Mouse (Mus musculus) small intestine, adult 2 months (tissue): Measurements from ENCODE around the gene Cd47. TPM values are rescaled to one million over a fixed set of nuclear protein-coding genes. Genes with fewer than 3 reads are reported as not detected.
A peak's percentile ranks its signal among the peaks of the same experiment; 100 is the strongest.

Experiments used
- H3K27ac ChIP-seq: fragments of 200-500 bp; 2 replicates; pipeline ENCODE4 v1.5.1; 2012; ENCODE audit warnings: low read depth, low read length, control low read depth, inconsistent platforms; ENCODE audit not compliant: insufficient read depth
- H3K27me3 ChIP-seq: fragments of 200-500 bp; 2 replicates; pipeline ENCODE4 v1.6.1; 2012; ENCODE audit warnings: mild to moderate bottlenecking, moderate library complexity, low read length, inconsistent platforms; ENCODE audit not compliant: control insufficient read depth, insufficient read depth
- H3K36me3 ChIP-seq: fragments of 200-500 bp; 2 replicates; pipeline ENCODE4 v1.6.1; 2012; ENCODE audit warnings: mild to moderate bottlenecking, low read length, control low read depth, inconsistent platforms; ENCODE audit not compliant: control insufficient read depth, insufficient read depth
- H3K4me1 ChIP-seq: fragments of 200-500 bp; 2 replicates; pipeline ENCODE4 v1.6.1; 2012; ENCODE audit warnings: low read length, inconsistent platforms, mixed read lengths; ENCODE audit not compliant: control insufficient read depth, insufficient read depth, insufficient read length
- H3K4me3 ChIP-seq: fragments of 200-500 bp; 2 replicates; pipeline ENCODE4 v1.5.1; 2012; ENCODE audit warnings: low read depth, mild to moderate bottlenecking, control low read depth, inconsistent platforms, low read length, moderate library complexity
- CTCF ChIP-seq: fragments of 200-500 bp; IDR thresholded peaks from 2 replicates; pipeline ENCODE4 v1.5.1; 2012; ENCODE audit warnings: low read depth, mild to moderate bottlenecking, control low read depth, inconsistent platforms, low read length, moderate library complexity, mixed read lengths; ENCODE audit not compliant: insufficient replicate concordance, insufficient read length; ENCODE audit errors: extremely low read depth
- POLR2A ChIP-seq: fragments of 200-500 bp; IDR thresholded peaks from 2 replicates; pipeline ENCODE4 v1.6.1; 2012; ENCODE audit warnings: low read depth, mild to moderate bottlenecking, control low read depth, inconsistent platforms, low read length, moderate library complexity
- WGBS: fragments of 180-500 bp; shearing (Covaris S2); methylation state at CpG from one replicate; pipeline ENCODE4 v1.1.7; 2018; 5-methylcytosine and 5-hydroxymethylcytosine counted together
- polyA plus RNA-seq: library from polyadenylated mRNA; depleted of rRNA; stranded (reverse); fragments of >200 nt; gene quantifications from 2 replicates; pipeline ENCODE4 v1.2.3, GENCODE M21; 2012; rRNA removed

Gene Cd47
- polyA plus RNA-seq, 1 experiment, result 56.8 TPM

DNA sequence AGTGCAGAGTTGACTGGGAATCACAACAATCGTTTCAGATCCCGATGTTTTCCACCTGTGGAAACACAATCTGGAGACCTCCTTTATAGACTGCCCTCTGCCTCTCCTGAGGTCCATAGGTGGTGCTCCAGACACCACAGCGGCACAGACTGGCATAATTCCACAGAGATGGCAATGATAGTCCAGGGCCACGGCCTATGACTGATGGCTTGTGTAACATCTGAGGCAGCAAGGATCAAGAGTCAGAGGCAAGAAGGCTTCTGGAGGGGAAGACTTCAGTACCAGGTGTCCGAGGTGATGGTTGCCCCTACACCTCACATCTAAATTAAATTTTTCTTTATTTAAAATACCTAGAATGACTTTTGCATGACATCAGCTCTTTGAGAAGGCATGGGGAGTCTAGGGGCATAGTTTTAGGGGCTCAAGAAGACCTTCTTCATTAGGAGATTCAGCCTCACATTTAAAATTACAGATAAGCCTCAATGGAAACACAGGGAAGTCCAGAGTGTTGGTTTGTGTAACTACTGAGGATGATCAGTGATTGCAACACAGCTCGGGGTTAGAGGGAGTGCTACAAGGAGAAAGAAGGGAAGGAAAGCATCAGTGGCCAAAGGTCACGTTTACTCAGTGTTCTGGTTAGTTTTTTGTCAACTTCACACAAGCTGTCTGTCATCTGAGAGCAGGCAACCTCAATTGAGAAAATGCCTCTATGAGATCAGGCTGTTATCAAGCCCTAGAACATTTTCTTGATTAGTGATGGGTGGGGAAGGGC is 156.4 kb downstream of the Cd47 start:
- H3K36me3 ChIP-seq, result no peaks in the 10 kb centered on the region
- H3K27ac ChIP-seq, result no peak overlapping the region
- H3K4me1 ChIP-seq, result no peaks in the 10 kb centered on the region
- H3K4me3 ChIP-seq, result no peak overlapping the region
- no peaks in the 10 kb centered on the region for H3K27me3 ChIP-seq
- TF ChIP-seq POLR2A (no peak), CTCF (no peak)
- 75% methylated on average over 7 of the region's 7 CpGs for WGBS

DNA sequence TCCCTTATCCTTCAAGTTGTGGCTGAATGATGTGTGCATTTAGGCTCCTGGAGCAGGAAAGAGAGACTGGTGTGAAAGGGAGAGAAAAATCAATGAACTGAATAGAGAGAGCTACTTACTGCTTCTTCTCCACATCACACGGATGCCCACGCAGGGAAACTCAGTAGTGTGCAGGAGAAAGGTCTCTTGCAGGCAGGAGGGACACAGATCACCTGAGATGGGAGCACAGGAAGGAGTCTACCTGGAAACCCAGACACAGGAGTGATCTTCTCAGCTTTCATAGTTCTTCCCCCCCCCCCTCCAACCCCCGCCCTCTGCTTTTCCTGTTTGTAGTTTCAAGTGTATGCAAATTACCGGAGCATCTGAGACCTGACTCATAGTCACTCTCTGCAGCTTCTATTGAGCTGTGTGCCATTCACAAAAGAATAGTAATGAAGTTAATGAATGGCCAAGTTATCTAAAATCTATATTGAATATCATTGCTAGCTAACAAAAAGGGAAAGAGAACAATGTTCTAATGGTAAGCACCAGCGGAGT is 158.6 kb downstream of the Cd47 start:
- H3K27me3 ChIP-seq, result no peaks in the 10 kb centered on the region
- H3K27ac ChIP-seq, result no peak overlapping the region
- no peaks in the 10 kb centered on the region for H3K36me3 ChIP-seq
- H3K4me1 ChIP-seq, result no peaks in the 10 kb centered on the region
- TF ChIP-seq CTCF, result no peak
- TF ChIP-seq POLR2A, result no peak
- no peak overlapping the region for H3K4me3 ChIP-seq
- WGBS, result 61% methylated on average over 5 of the region's 5 CpGs

DNA sequence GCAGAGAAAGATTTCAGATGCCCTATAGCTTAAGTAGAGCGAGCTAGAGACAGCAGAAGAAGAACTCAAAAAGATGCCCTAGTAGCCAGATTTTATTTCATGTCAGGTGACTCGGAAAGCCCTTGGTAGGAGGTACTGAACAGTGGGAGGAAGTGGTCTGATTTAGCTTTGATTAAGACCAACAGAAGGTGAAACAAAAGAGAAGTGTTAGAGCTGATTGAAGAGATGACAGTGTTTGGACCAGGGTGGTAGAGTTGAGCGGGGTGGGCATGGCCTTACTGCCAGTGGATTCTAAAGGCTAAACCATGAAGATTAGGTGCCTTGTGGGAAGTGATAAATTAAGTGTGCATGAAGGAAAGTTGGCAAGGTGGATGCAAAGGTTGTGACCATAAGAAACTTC is 162.0 kb downstream of the Cd47 start:
- H3K36me3 ChIP-seq, result no peaks in the 10 kb centered on the region
- H3K4me1 ChIP-seq, result peaks cover 22% of the 10 kb centered on the region
- no peak overlapping the region for H3K4me3 ChIP-seq
- 86% methylated on average over 3 of the region's 3 CpGs for WGBS
- no peak for TF ChIP-seq POLR2A
- no peak for TF ChIP-seq CTCF
- no peaks in the 10 kb centered on the region for H3K27me3 ChIP-seq
- no peak overlapping the region for H3K27ac ChIP-seq

DNA sequence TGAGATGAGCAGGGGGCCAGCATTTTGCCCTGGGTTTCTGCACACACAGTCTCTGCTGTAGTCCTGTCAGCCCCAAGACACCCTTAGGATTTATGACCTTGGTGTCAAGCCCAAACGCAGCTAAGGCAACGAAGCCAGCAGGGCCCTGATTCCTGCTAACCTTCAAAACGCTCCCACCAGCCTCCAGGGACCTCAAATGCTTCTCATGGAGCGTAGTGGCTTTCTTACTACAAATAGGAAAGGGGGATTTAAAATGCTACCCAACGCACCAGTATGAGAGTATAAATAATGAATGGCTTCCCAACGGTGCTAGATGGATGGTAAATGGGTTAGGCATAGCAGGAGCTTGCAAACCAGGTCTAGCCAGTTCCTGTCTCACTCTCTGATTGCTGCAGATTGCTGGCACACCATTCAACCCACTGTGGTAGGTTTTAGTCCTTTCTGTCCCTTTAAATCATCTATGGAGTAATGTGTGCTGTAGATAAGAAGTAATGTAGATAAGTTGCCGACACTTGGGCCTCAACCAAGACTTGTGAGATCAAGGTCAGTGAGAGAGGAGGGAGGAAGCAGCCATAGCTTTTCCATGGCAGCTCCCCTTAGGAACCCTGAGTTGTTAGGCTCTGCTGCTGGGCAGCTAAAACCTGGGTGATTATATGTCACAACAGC is 164.1 kb downstream of the Cd47 start:
- Histone ChIP-seq H3K36me3 (no peaks in the 10 kb centered on the region), H3K27ac (peak overlapping the region; percentile 16; the same call in 1 of the 2 replicates), H3K4me3 (no peak overlapping the region), H3K4me1 (peaks cover 22% of the 10 kb centered on the region), H3K27me3 (no peaks in the 10 kb centered on the region)
- no peak for TF ChIP-seq CTCF
- TF ChIP-seq POLR2A, result no peak
- WGBS, result 33% methylated on average over 7 of the region's 7 CpGs

Other genes starting within 250 kb of the Cd47 start
- gene Ift57, start 101.3 kb upstream of the Cd47 start, polyA plus RNA-seq, result 0.34 and 0.37 TPM in 2 replicates